Mouse (Mus musculus) stomach, embryonic 15.5 days (tissue): ENCODE measurements at regions not wholly inside any gene's neighbourhood (a gene's known extent, or its start where the extent isn't known, plus 50 kb on each side); places are given as distances from the start of the nearest gene placed in this dataset.

Source experiments
- ATAC-seq: fragments of 200-750 bp; cut with Nextera tagmentation; 2 replicates; pipeline ENCODE4 v1.8.0; 2017; ENCODE audit warnings: low read depth, moderate number of reproducible peaks, moderate TSS enrichment; ENCODE audit not compliant: insufficient read depth, low FRiP score
- H3K27ac ChIP-seq: fragments of 300-500 bp; sonication (generic); 2 replicates; pipeline ENCODE4 v1.5.1; 2015; ENCODE audit warnings: mild to moderate bottlenecking, inconsistent platforms
- H3K27me3 ChIP-seq: fragments of 300-500 bp; sonication (generic); replicated peaks from 2 replicates; pipeline ENCODE4 v1.6.1; 2015; ENCODE audit warnings: inconsistent platforms
- H3K36me3 ChIP-seq: fragments of 300-500 bp; sonication (generic); 2 replicates; pipeline ENCODE4 v1.6.1; 2015; ENCODE audit warnings: inconsistent platforms
- H3K4me1 ChIP-seq: fragments of 300-500 bp; sonication (generic); 2 replicates; pipeline ENCODE4 v1.6.1; 2015; ENCODE audit warnings: inconsistent platforms
- H3K4me2 ChIP-seq: fragments of 300-500 bp; sonication (generic); 2 replicates; pipeline ENCODE4 v1.6.1; 2015; ENCODE audit warnings: mild to moderate bottlenecking, inconsistent platforms
- H3K4me3 ChIP-seq: fragments of 300-500 bp; sonication (generic); replicated peaks from 2 replicates; pipeline ENCODE4 v1.5.1; 2015; ENCODE audit warnings: inconsistent platforms
- H3K9ac ChIP-seq: fragments of 300-500 bp; sonication (generic); 2 replicates; pipeline ENCODE4 v1.6.1; 2015; ENCODE audit warnings: inconsistent platforms
- H3K9me3 ChIP-seq: fragments of 300-500 bp; sonication (generic); 2 replicates; pipeline ENCODE4 v1.6.1; 2016; ENCODE audit warnings: inconsistent platforms
- WGBS: fragments of 180-500 bp; shearing (Covaris S2); methylation state at CpG from one replicate; pipeline ENCODE4 v1.1.7; 2015; 5-methylcytosine and 5-hydroxymethylcytosine counted together

GRCm38 (mm10) chr13:71068011-71068410 lies 226.4 kb upstream of the Adamts16 start:
- WGBS = 24% methylated on average over 4 of the region's 4 CpGs
- no peaks in the 10 kb centered on the region for H3K36me3 ChIP-seq
- H3K4me2 ChIP-seq = no peak overlapping the region
- no peak overlapping the region for H3K4me3 ChIP-seq
- H3K27ac ChIP-seq = no peak overlapping the region
- ATAC-seq = no peak
- H3K9me3 ChIP-seq = no peaks in the 10 kb centered on the region
- H3K9ac ChIP-seq = no peak overlapping the region
- H3K27me3 ChIP-seq = no peaks in the 10 kb centered on the region
- no peaks in the 10 kb centered on the region for H3K4me1 ChIP-seq

GRCm38 (mm10) chr13:71065568-71065967 lies 224.0 kb upstream of the Adamts16 start:
- no peaks in the 10 kb centered on the region for H3K27me3 ChIP-seq
- H3K4me3 ChIP-seq = no peak overlapping the region
- no peak overlapping the region for H3K27ac ChIP-seq
- H3K4me1 ChIP-seq = no peaks in the 10 kb centered on the region
- no peak for ATAC-seq
- H3K36me3 ChIP-seq = no peaks in the 10 kb centered on the region
- H3K4me2 ChIP-seq = no peak overlapping the region
- 62% methylated on average over 1 of the region's 1 CpGs for WGBS
- no peaks in the 10 kb centered on the region for H3K9me3 ChIP-seq
- no peak overlapping the region for H3K9ac ChIP-seq

DNA sequence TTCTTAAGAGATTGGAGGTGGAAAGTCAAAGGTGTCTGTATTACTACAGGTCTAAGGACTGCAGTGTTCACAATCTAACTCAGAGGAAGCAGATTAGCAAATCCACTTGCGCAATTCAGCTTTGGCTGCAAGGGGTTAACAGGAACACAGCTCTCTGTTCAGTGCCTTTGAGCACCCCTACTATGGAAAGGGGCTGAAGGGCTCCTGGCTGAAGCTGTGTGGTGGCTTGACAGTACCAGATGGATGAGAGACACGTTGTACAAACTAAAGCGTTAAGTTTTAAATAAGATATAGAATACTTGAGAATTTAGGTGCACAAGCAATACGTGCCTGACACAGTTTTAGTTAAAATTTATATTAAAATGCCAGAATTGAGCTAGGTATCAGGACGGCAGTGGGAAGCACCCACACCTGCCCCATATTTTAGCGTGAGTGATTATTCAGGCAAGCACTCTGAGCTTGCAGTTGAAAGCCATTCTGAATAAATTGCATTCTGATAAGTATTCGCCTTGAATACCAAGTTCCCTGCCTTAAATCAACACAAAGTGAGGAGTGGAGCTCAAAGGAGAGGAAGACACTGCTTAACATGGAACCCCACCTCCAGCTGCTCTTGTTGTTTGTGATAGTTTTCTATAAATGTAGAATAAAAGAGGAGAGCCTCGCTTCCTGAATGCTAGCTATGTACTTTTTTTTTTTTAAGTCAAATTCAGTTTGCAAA lies 223.1 kb upstream of the Adamts16 start:
- WGBS = 53% methylated on average over 8 of the region's 8 CpGs
- Histone ChIP-seq H3K27ac (no peak overlapping the region), H3K4me2 (no peak overlapping the region), H3K4me1 (no peaks in the 10 kb centered on the region), H3K9me3 (no peaks in the 10 kb centered on the region), H3K27me3 (no peaks in the 10 kb centered on the region), H3K36me3 (no peaks in the 10 kb centered on the region), H3K9ac (no peak overlapping the region), H3K4me3 (no peak overlapping the region)
- ATAC-seq = no peak

- H3K36me3 ChIP-seq = no peaks in the 10 kb centered on the region
- WGBS = 83% methylated on average over 21 of the region's 21 CpGs
Measured at GRCm38 (mm10) chr13:71053361-71054264, 212.0 kb upstream of the Adamts16 start.

GRCm38 (mm10) chr13:71050646-71051045 lies 209.0 kb upstream of the Adamts16 start:
- no peak overlapping the region for H3K9ac ChIP-seq
- peak overlapping the region; percentile 1; the same call in 1 of the 2 replicates for H3K4me2 ChIP-seq
- no peaks in the 10 kb centered on the region for H3K27me3 ChIP-seq
- no peaks in the 10 kb centered on the region for H3K9me3 ChIP-seq
- WGBS = 32% methylated on average over 13 of the region's 13 CpGs
- no peaks in the 10 kb centered on the region for H3K4me1 ChIP-seq
- H3K27ac ChIP-seq = no peak overlapping the region
- no peak for ATAC-seq
- no peaks in the 10 kb centered on the region for H3K36me3 ChIP-seq
- no peak overlapping the region; the same call in 1 of the 2 replicates for H3K4me3 ChIP-seq

More at GRCm38 (mm10) chr13:71053361-71054264, 212.0 kb upstream of the Adamts16 start:
- no peak overlapping the region for H3K27ac ChIP-seq
- no peak overlapping the region for H3K4me3 ChIP-seq
- no peaks in the 10 kb centered on the region for H3K4me1 ChIP-seq
- H3K4me2 ChIP-seq = no peak overlapping the region
- no peaks in the 10 kb centered on the region for H3K27me3 ChIP-seq
- ATAC-seq = no peak
- H3K9ac ChIP-seq = no peak overlapping the region
- no peaks in the 10 kb centered on the region for H3K9me3 ChIP-seq

GRCm38 (mm10) chr13:71036000-71036399 lies 194.4 kb upstream of the Adamts16 start:
- no peaks in the 10 kb centered on the region for H3K4me1 ChIP-seq
- H3K4me2 ChIP-seq = no peak overlapping the region
- H3K27ac ChIP-seq = no peak overlapping the region
- no peaks in the 10 kb centered on the region for H3K27me3 ChIP-seq
- no peaks in the 10 kb centered on the region for H3K36me3 ChIP-seq
- no peak for ATAC-seq
- WGBS = 86% methylated on average over 8 of the region's 8 CpGs
- no peak overlapping the region for H3K4me3 ChIP-seq
- no peak overlapping the region for H3K9ac ChIP-seq
- no peaks in the 10 kb centered on the region for H3K9me3 ChIP-seq

- H3K4me1 ChIP-seq = no peaks in the 10 kb centered on the region
- no peak overlapping the region for H3K4me3 ChIP-seq
- no peak overlapping the region for H3K4me2 ChIP-seq
- H3K9me3 ChIP-seq = no peaks in the 10 kb centered on the region
- no peak overlapping the region for H3K27ac ChIP-seq
- 78% methylated on average over 13 of the region's 13 CpGs for WGBS
- no peaks in the 10 kb centered on the region for H3K36me3 ChIP-seq
- H3K9ac ChIP-seq = no peak overlapping the region
- ATAC-seq = no peak
- no peaks in the 10 kb centered on the region for H3K27me3 ChIP-seq
Measured at GRCm38 (mm10) chr13:71034926-71035687, 193.5 kb upstream of the Adamts16 start.

DNA sequence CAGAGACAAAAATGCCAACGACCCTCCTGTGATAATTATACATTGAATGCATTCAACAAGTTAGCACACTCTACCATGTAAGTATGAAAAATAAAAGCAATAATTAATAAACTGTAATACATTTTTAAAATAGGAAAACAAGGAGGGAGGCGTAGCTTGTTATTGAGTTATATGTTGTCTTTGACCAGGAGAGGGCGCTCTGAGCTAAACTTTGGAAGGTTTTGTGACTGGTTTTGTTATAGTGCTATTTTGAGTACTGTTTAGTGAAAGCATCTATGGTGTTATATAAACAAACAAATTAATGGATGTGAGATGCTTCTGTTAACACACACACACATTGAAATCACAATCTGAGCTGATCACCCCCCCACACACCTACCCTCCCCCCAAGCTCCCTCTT lies 166.6 kb upstream of the Adamts16 start:
- H3K9ac ChIP-seq = no peak overlapping the region
- no peaks in the 10 kb centered on the region for H3K4me1 ChIP-seq
- no peak overlapping the region for H3K4me2 ChIP-seq
- no peak for ATAC-seq
- WGBS = 24% methylated on average over 3 of the region's 3 CpGs
- no peak overlapping the region for H3K27ac ChIP-seq
- no peaks in the 10 kb centered on the region; the same call in 1 of the 2 replicates for H3K27me3 ChIP-seq
- no peaks in the 10 kb centered on the region for H3K9me3 ChIP-seq
- no peak overlapping the region for H3K4me3 ChIP-seq
- H3K36me3 ChIP-seq = no peaks in the 10 kb centered on the region

DNA sequence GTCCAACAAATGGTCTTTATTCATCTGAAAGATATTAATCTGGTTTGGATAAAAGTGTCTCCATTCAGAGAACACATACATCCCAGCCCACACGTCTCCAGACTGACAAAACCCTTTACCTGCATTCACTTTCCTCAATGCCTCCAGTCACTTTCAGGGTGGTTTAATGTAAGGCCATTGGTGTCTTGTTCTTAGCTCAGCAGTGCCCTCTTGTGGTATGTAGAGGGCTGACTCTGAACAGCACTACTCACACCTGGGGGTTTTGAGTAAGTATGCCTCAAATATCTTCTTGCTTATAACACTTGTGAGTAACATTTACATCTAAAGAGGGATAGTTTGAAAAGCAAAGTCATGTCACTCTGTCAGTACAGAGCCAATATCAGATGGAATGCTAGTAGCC lies 164.5 kb upstream of the Adamts16 start:
- no peaks in the 10 kb centered on the region for H3K36me3 ChIP-seq
- H3K9me3 ChIP-seq = no peaks in the 10 kb centered on the region
- no peak overlapping the region for H3K4me2 ChIP-seq
- H3K4me1 ChIP-seq = no peaks in the 10 kb centered on the region
- no peak for ATAC-seq
- H3K9ac ChIP-seq = no peak overlapping the region
- no peak overlapping the region for H3K4me3 ChIP-seq
- 11% methylated on average over 1 of the region's 1 CpGs for WGBS
- H3K27ac ChIP-seq = no peak overlapping the region
- H3K27me3 ChIP-seq = no peaks in the 10 kb centered on the region; the same call in 1 of the 2 replicates

DNA sequence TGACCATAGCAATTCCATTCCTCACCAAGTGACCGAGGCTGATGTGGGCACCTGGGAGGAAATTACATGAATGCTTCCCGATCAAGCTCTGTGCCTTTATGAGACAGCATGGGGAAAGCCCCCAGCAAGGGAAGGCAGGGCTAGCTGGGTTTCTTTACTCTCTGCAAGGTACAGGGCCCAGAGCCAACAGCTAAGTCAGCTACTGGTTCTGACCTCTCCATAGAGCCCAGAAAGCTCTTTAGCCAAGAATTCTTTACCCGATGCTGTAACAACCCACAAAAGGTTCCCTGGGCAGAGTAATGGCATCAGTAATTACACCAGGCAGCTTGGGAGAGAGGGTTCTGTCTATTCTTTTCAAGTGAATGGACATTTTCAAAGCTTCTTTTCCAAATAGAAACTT lies 161.9 kb upstream of the Adamts16 start:
- ATAC-seq = no peak
- Histone ChIP-seq H3K27me3 (no peaks in the 10 kb centered on the region; the same call in 1 of the 2 replicates), H3K4me1 (no peaks in the 10 kb centered on the region), H3K9me3 (no peaks in the 10 kb centered on the region), H3K4me3 (no peak overlapping the region), H3K36me3 (no peaks in the 10 kb centered on the region), H3K27ac (no peak overlapping the region), H3K9ac (no peak overlapping the region), H3K4me2 (no peak overlapping the region)
- 46% methylated on average over 3 of the region's 3 CpGs for WGBS

DNA sequence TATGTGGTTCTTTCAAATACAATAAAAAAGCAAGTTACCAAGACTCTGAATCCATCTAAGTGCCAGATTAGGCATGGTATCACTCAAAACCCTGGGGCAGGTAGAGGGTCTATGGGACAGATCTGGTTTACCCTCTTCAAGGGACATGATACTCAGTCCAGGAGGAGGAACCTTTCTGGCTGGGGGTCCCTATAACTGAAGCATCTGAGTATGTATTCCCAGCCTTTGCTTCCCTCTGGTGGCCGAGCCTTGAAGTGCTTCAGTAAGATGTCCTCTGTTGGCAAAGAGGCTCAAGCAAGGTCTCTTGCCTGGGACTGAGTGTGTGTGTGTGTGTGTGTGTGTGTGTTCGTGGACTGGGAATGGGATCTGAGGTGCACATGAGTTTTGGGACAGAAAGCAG lies 159.7 kb upstream of the Adamts16 start:
- no peaks in the 10 kb centered on the region for H3K9me3 ChIP-seq
- no peak for ATAC-seq

More for the DNA sequence above, 159.7 kb upstream of the Adamts16 start:
- Histone ChIP-seq H3K4me1 (no peaks in the 10 kb centered on the region), H3K36me3 (no peaks in the 10 kb centered on the region), H3K9ac (no peak overlapping the region), H3K27ac (no peak overlapping the region), H3K27me3 (no peaks in the 10 kb centered on the region), H3K4me2 (no peak overlapping the region), H3K4me3 (no peak overlapping the region)
- WGBS = 11% methylated on average over 2 of the region's 2 CpGs
